Mouse (Mus musculus) forebrain, embryonic 10.5 days (tissue): ENCODE data around the gene Tmem30c. TPM values are rescaled to one million over a fixed set of nuclear protein-coding genes. Genes with fewer than 3 reads are reported as not detected.

Experiments used
- DNase-seq: peaks from one replicate; pipeline ENCODE4 v3.0.0-alpha.2; 2017; ENCODE audit warnings: low spot score; ENCODE audit errors: extremely low spot score
- H3K27ac ChIP-seq: fragments of 300-500 bp; sonication (generic); 2 replicates; pipeline ENCODE4 v1.5.1; 2016; ENCODE audit warnings: mild to moderate bottlenecking
- H3K27me3 ChIP-seq: fragments of 300-500 bp; sonication (generic); 2 replicates; pipeline ENCODE4 v1.6.1; 2016; ENCODE audit warnings: mild to moderate bottlenecking; ENCODE audit not compliant: poor library complexity, severe bottlenecking
- H3K36me3 ChIP-seq: fragments of 300-500 bp; sonication (generic); replicated peaks from 2 replicates; pipeline ENCODE4 v1.6.1; 2016; ENCODE audit warnings: mild to moderate bottlenecking, moderate library complexity
- H3K4me1 ChIP-seq: fragments of 300-500 bp; sonication (generic); 2 replicates; pipeline ENCODE4 v1.6.1; 2016
- H3K4me3 ChIP-seq: fragments of 300-500 bp; sonication (generic); 2 replicates; pipeline ENCODE4 v1.5.1; 2016; ENCODE audit warnings: mild to moderate bottlenecking, moderate library complexity
- H3K9me3 ChIP-seq: fragments of 300-500 bp; sonication (generic); 2 replicates; pipeline ENCODE4 v1.6.1; 2016; ENCODE audit warnings: mild to moderate bottlenecking, moderate library complexity
- WGBS: fragments of 180-500 bp; shearing (Covaris S2); methylation state at CpG from one replicate; pipeline ENCODE4 v1.1.7; 2016; 5-methylcytosine and 5-hydroxymethylcytosine counted together
- polyA plus RNA-seq: library from polyadenylated mRNA; unstranded; fragments of >200 nt; fragmentation: Nextera tagmentation; extraction: Ambion mirVana; gene quantifications from 2 replicates; pipeline ENCODE4 v1.2.1, GENCODE M21; 2016

Gene Tmem30c
- 0.22 TPM in 1 of 2 replicates, not detected in the other for polyA plus RNA-seq

- no peaks in the 10 kb centered on the region for H3K27me3 ChIP-seq
- no peaks in the 10 kb centered on the region for H3K4me1 ChIP-seq
- no peaks in the 10 kb centered on the region for H3K9me3 ChIP-seq
- WGBS, result 75% methylated on average over 2 of the region's 2 CpGs
- H3K27ac ChIP-seq, result no peak within 1 kb of the TSS
- DNase-seq, result no peak
- H3K4me3 ChIP-seq, result no peak within 1 kb of the TSS
- H3K36me3 ChIP-seq, result no peaks in the 10 kb centered on the region
Measured at GRCm38 (mm10) chr16:57292765-57293164, at the start of gene Tmem30c. TSS of gene Tmem30c (minus strand) at chr16:57292865.

DNA sequence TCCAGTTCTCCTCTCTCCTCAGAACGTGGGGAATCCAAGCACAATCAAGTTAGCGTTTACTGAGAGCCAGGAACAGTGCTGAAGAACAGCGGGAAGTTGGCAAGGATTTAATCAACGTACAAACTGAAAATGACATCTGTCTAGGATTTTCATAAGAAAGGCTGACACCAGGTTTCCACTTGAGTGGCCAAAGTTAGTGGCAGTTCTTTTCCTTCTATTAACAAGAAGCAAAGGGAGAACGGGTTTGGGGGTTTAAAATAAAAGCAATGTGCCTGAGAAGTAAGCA is 47.9 kb upstream of the Tmem30c start:
- Histone ChIP-seq H3K36me3 (no peaks in the 10 kb centered on the region), H3K27ac (no peak overlapping the region), H3K9me3 (no peaks in the 10 kb centered on the region), H3K4me3 (no peak overlapping the region), H3K4me1 (peaks cover 16% of the 10 kb centered on the region; the same call in 1 of the 2 replicates), H3K27me3 (no peaks in the 10 kb centered on the region)
- no peak for DNase-seq
- 67% methylated on average over 5 of the region's 5 CpGs for WGBS

DNA sequence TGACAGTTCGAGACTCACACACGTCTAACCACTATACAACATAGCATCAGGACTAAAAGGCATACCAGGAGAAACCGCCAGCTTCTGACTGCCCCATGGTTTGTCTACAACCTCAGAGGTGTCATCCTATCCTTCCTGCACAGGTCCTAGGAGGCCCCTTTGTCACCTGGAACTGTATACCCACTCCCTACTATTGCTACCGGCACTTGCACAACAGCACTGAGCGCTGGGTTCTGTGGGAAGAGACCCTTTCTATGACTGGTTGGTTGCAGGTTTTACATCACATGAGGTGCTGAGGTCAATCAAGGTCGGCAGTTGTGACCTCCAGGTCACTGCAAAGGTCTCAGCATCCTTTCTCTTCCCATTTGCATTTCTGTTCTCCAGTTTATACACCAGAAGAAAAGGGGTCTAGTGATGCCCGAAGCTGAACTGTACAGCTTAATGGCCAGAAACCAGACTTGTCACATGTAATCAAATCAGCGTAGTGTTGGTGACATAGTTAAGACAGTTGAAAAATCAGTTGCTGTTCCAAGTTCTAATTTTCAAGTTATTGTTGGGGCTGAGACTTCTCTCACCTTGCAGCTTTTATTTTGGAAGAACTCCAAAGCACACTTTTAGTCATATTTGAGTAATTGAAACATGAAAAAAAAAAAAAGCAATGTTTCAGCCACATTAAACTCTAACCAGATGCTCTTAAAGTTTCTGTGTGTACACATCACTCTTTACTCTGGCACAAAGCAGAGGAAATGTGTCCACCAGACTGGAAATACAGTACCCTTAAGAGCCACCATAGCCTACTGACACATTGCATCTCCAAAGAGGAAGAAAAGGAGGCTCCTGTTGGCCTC is 47.3 kb upstream of the Tmem30c start:
- no peaks in the 10 kb centered on the region for H3K9me3 ChIP-seq
- DNase-seq, result no peak
- H3K4me1 ChIP-seq, result peaks cover 16% of the 10 kb centered on the region; the same call in 1 of the 2 replicates
- WGBS, result 87% methylated on average over 8 of the region's 8 CpGs
- H3K4me3 ChIP-seq, result no peak overlapping the region
- no peaks in the 10 kb centered on the region for H3K36me3 ChIP-seq
- no peaks in the 10 kb centered on the region for H3K27me3 ChIP-seq
- no peak overlapping the region for H3K27ac ChIP-seq

GRCm38 (mm10) chr16:57336770-57337423 is 44.2 kb upstream of the Tmem30c start:
- H3K4me3 ChIP-seq, result no peak overlapping the region
- peaks cover 16% of the 10 kb centered on the region; the same call in 1 of the 2 replicates for H3K4me1 ChIP-seq
- H3K27me3 ChIP-seq, result no peaks in the 10 kb centered on the region
- DNase-seq, result no peak
- H3K9me3 ChIP-seq, result no peaks in the 10 kb centered on the region
- WGBS, result 88% methylated on average over 11 of the region's 11 CpGs
- H3K27ac ChIP-seq, result no peak overlapping the region
- no peaks in the 10 kb centered on the region for H3K36me3 ChIP-seq

- H3K36me3 ChIP-seq, result no peaks in the 10 kb centered on the region
- H3K27me3 ChIP-seq, result no peaks in the 10 kb centered on the region
- H3K4me1 ChIP-seq, result 0 out of 2 replicates have a peak, but pooled peaks cover 3% of the 10 kb centered on the region
- no peak overlapping the region for H3K4me3 ChIP-seq
- DNase-seq, result no peak
- WGBS, result 83% methylated on average over 7 of the region's 7 CpGs
- no peaks in the 10 kb centered on the region for H3K9me3 ChIP-seq
- H3K27ac ChIP-seq, result no peak overlapping the region
Measured at GRCm38 (mm10) chr16:57332301-57332700, 39.6 kb upstream of the Tmem30c start.

GRCm38 (mm10) chr16:57330111-57330510 is 37.4 kb upstream of the Tmem30c start:
- no peaks in the 10 kb centered on the region for H3K27me3 ChIP-seq
- no peaks in the 10 kb centered on the region for H3K9me3 ChIP-seq
- H3K36me3 ChIP-seq, result no peaks in the 10 kb centered on the region
- WGBS, result 86% methylated on average over 2 of the region's 2 CpGs
- DNase-seq, result no peak
- 0 out of 2 replicates have a peak, but pooled peaks cover 3% of the 10 kb centered on the region for H3K4me1 ChIP-seq
- no peak overlapping the region for H3K4me3 ChIP-seq
- H3K27ac ChIP-seq, result no peak overlapping the region

- no peaks in the 10 kb centered on the region for H3K27me3 ChIP-seq
- no peaks in the 10 kb centered on the region for H3K36me3 ChIP-seq
- 0 out of 2 replicates have a peak, but pooled peaks cover 3% of the 10 kb centered on the region for H3K4me1 ChIP-seq
- WGBS, result 87% methylated on average over 8 of the region's 8 CpGs
- no peak overlapping the region for H3K4me3 ChIP-seq
- DNase-seq, result no peak
- H3K9me3 ChIP-seq, result no peaks in the 10 kb centered on the region
- no peak overlapping the region for H3K27ac ChIP-seq
Measured at GRCm38 (mm10) chr16:57329028-57329427, 36.4 kb upstream of the Tmem30c start.

DNA sequence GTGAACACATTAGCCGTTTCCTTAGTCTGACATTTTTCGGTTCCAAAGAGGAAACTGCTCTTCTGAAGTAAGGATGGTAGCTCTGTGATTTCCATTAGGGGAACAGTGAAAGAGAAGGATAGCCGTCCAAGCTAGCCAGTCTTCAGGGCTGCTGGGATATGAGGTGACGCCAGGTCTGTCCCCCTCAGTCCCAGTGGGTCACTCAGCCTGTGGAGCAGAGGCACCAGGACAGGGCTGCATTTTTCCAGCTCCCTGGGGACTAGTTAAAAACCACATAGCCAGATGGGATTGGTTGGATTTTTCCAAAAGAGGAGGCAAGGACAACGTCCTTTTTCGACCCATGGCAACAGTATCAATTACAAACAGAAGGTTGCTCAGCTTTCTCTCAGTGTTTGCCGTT is 34.3 kb upstream of the Tmem30c start:
- WGBS, result 79% methylated on average over 7 of the region's 7 CpGs
- Histone ChIP-seq H3K4me1 (0 out of 2 replicates have a peak, but pooled peaks cover 3% of the 10 kb centered on the region), H3K36me3 (no peaks in the 10 kb centered on the region), H3K4me3 (no peak overlapping the region), H3K27ac (no peak overlapping the region), H3K9me3 (no peaks in the 10 kb centered on the region), H3K27me3 (no peaks in the 10 kb centered on the region)
- no peak for DNase-seq

- DNase-seq, result no peak
- H3K9me3 ChIP-seq, result no peaks in the 10 kb centered on the region
- no peak overlapping the region for H3K27ac ChIP-seq
- no peak overlapping the region for H3K4me3 ChIP-seq
- WGBS, result 72% methylated on average over 7 of the region's 7 CpGs
- H3K4me1 ChIP-seq, result peaks cover 9% of the 10 kb centered on the region
- H3K36me3 ChIP-seq, result no peaks in the 10 kb centered on the region
- H3K27me3 ChIP-seq, result no peaks in the 10 kb centered on the region
Measured at GRCm38 (mm10) chr16:57319284-57320124, 26.8 kb upstream of the Tmem30c start.

DNA sequence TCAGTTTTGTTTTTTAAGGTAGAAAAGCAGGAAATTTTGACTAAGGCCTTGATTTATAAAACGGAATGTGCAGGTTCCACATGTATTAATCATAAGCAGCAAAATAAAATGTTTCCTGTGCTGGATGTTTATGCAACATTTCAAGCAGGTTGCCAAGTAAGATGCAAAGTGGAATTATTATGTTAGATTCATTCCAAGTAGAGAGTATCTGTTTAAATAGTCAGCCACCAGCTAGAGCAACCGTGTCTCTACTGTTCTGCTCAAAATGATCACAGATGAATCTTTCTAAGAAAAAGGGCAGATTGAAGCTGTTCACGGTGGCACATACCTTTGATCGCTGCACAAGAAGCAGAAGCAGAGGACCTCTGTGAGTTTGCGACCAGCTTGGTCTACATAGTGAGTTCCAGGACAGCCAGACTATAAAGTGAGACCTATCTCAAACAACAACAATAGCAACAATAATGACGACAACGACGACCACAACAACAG is 26.0 kb upstream of the Tmem30c start:
- 91% methylated on average over 8 of the region's 8 CpGs for WGBS
- no peak overlapping the region for H3K27ac ChIP-seq
- H3K4me1 ChIP-seq, result peaks cover 14% of the 10 kb centered on the region
- H3K27me3 ChIP-seq, result no peaks in the 10 kb centered on the region
- no peaks in the 10 kb centered on the region for H3K9me3 ChIP-seq
- no peaks in the 10 kb centered on the region for H3K36me3 ChIP-seq
- no peak overlapping the region for H3K4me3 ChIP-seq
- DNase-seq, result no peak

GRCm38 (mm10) chr16:57317882-57318636 is 25.4 kb upstream of the Tmem30c start:
- Histone ChIP-seq H3K27ac (no peak overlapping the region), H3K9me3 (no peaks in the 10 kb centered on the region), H3K36me3 (no peaks in the 10 kb centered on the region), H3K4me3 (no peak overlapping the region), H3K27me3 (no peaks in the 10 kb centered on the region), H3K4me1 (peaks cover 14% of the 10 kb centered on the region)
- WGBS, result 73% methylated on average over 13 of the region's 13 CpGs
- DNase-seq, result no peak

DNA sequence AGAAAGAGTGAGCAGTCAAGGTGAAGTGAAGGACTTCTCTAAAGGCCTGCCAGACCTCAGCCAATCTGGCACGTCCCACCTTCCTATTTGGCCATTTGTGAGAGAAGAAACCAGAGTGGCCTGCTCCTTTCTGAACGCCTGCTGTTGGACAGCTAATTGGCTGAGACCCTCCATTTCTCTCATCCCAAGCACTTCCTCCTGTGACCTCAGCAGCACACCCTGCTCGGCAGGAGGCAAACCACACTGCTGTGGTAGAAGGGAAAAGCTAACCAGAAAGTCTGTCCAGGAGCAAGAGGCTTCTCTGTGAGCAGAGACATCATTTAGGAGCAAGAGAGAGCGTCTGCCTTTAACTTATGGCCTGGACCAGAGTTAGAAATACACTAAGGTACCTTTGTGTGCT is 24.5 kb upstream of the Tmem30c start:
- no peak for DNase-seq
- Histone ChIP-seq H3K27me3 (no peaks in the 10 kb centered on the region), H3K27ac (no peak overlapping the region), H3K4me3 (no peak overlapping the region), H3K9me3 (no peaks in the 10 kb centered on the region), H3K4me1 (peaks cover 14% of the 10 kb centered on the region), H3K36me3 (no peaks in the 10 kb centered on the region)
- 81% methylated on average over 4 of the region's 4 CpGs for WGBS
